Mouse (Mus musculus) embryo, embryonic 10.5 days (tissue): Measurements from ENCODE around the gene Map2k1.

Experiments
- DNase-seq: peaks from one replicate; pipeline ENCODE4 v3.0.0-alpha.2; 2015; ENCODE audit warnings: low spot score

The Map2k1 gene

DNA sequence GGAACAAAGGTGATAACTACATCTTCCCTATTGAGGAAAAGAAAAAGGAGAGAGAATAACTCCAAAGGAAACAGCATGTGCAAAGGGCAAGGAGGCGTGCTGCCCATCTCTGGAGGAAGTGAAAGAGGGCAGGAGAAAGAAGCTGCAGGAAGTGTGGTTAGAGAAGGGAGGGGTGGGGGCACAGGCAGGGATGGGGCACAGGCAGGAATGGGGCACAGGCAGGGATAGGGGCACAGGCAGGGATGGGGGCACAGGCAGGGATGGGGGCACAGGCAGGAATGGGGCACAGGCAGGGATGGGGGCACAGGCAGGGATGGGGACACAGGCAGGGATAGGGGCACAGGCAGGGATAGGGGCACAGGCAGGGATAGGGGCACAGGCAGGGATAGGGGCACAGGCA is 4.1 kb downstream of the Map2k1 start:
- DNase-seq: no peak

DNA sequence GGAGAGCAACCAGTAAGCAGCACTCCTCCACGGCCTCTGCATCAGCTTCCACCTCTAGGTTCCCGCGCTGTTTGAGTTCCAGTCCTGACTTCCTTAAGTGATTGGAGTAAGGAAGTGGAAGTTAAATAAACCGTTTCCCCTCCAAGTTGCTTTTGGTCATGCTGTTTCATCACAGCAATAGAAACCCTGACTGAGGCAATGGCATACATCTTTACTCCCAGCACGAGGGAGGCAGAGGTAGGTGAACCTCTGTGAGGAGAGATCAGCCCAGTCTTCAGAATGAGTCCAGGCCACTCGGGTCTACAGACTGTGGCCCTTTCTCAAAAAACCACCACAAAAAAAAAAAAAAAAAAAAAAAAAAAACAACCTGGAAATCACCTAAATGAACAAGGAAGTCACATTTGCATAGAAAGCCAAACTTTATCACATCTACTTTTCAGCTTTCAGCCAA is 11.0 kb downstream of the Map2k1 start:
- no peak for DNase-seq

DNA sequence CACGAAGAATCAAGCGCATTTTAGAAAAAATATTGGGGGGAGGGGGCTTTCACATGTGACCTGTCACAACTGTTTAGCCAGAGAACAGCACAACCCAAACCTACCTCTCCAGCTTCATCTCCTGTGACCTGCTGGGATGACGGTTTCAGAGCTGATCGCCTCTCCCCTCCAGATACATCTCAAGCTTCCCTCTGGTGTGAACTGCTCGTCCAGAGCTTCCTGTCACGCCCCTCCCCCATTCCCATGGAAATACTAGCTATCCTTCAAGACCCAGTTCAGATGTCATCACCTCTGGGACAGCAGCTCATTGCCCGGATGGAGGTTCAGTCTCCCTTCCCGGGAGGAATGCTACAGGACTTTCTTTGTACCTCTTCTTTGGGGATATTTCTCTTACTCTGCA is 12.8 kb downstream of the Map2k1 start:
- peak; percentile 78 for DNase-seq

DNA sequence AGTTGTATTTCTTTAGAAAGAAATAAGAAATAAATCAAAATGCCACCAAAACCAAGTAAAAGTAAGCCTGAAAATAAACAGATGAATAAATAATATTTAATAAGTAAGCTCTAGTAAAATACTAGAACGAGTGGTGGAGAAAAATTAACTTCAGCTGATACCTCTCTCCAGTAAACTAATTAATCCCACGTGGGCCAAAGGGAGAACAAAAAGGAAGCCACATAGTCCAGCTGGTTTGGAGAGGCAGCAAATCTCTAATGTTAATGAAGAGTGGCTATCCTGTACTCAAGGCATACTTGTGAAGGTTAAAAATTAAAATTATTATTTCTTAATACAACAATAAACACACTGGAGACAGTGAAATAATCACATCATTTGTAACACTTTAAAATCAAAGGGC is 13.3 kb downstream of the Map2k1 start:
- DNase-seq: no peak

DNA sequence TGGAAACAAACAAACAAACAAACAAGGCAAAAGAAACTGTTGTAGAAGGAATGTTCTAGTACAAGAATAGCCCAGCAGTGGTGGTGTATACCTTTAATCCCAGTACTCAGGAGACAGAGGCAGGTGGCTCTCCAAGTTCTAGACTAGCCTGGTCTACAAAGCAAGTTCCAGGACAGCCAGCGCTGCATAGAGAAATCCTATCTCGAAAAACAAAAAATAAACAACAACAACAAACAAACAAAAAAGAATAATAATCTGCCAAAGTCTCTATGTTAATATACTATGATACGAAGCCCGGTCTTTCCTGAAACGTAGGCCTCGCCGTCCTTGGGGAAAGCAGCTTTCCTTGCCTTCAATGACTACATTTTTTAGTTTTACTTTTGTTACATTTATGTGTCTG is 17.4 kb downstream of the Map2k1 start:
- no peak for DNase-seq

DNA sequence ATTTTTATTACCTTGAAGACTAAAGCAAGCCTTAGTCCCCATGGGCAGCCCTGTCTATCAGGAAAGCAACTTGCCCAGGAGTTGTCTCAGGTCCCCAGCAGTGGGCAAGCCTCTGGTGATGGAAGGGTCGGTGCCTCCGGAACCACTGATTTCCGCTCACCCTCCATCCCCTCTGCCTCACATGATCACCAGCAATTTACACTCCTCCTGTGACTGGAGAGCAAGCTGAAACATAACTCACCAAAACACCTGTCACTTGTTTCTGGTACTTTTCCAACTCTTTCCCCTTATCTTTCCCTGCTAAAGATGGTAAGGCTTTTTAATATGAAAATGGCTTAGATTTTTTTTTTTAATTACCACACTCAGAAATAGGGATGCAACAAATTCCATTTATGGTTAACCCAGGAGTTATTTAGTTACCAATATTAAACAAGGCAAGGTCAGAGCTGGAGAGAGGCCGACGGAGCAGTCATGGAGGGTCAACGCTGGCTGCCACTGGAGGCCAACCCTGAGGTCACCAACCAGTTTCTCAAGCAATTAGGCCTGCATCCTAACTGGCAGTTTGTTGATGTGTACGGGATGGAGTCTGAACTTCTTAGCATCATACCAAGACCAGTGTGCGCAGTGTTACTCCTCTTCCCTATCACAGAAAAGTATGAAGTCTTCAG is 18.5 kb downstream of the Map2k1 start, which contains the start of gene Uchl4:
Gene Uchl4 (plus strand): TSS at position 434 of the 668 bp plus-strand sequence.
- no peak for DNase-seq

DNA sequence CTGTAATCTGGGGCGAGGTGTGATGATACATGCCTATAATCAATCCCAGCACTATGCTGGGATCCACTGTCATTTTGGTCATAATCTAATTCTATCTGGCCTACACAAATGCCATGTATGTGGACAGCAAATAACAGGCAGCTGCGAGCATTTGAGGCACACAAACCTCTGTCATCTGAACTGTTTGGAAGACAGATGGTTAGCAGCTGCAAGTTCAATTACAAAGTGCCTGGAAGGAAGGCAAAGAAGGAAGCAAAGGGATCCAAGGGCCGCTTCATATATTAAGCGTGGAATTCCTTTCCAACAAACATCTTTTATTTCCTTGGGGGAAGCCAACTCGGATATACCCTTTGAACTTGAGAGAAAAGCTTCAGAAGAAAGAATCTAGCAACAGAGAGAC is 19.8 kb downstream of the Map2k1 start:
- peak; percentile 75 for DNase-seq

DNA sequence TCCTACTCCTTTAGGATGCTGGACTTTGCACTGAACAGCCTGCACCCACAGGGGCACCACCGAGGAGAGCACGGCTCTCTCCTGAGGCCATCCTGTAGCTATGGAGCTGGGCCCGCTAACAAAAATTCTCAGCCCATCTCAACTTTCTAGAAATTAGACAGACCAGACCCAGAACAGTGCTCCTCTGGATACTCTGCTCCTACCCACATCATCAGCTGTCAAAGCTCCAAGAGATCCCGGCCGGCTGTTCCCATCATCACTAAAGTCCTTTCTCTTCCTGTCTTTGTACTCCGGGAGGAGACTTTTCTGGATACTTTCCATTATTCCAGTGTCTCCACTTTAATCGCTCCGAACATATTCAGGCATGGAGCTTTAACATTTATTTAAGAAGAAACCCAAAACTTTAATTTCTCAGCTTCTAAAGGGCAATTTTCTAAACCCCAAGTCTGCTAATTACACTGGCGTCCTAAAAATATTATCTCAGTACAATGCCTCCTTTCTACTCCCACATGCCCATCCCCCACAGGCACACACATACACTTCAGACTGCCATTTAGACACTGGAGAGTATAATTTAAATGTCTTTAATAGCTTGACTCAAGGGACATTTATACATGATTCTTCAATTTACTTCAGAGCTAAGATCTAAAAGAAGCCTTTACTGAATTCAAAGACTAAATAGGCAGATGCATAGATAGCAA is 21.0 kb downstream of the Map2k1 start:
- DNase-seq: peak; percentile 48

DNA sequence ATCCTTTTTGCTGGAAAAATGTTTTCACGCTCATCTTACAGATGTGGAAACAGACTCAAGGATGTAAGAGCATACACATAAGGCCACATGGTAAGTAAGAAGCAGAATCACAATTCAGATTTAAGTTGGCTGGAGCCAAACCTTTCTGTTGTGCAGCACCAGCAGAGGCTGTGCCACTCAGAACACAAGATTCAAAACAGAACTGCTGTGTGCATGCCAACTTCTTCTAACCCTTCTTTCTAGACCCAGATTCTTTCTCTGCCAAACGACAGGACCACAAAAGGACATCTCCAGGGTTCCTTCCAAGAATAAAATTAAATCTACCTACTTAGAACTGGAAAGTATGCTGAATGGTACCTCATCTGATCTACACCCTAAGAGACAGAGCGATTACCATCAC is 21.8 kb downstream of the Map2k1 start:
- DNase-seq: no peak

DNA sequence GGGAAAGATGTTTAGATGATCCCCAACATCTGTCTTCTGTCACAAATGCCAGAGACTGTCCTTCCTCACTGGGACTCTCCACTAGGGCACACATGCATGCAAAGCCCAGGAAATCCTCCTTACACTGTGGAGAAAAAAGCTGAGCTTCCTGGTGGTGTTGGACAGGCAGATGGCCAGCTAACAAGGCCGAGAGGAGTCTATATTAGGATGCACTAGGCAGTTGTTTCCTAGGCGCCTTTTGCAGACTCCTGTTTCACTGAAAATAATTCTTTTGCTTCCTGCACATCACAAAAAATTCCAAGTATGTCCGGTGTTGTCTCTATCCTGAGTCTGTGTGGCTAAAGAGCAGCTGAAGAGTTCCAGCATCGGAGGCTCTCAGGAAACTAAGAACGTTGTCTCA is 22.3 kb downstream of the Map2k1 start:
- DNase-seq: no peak

DNA sequence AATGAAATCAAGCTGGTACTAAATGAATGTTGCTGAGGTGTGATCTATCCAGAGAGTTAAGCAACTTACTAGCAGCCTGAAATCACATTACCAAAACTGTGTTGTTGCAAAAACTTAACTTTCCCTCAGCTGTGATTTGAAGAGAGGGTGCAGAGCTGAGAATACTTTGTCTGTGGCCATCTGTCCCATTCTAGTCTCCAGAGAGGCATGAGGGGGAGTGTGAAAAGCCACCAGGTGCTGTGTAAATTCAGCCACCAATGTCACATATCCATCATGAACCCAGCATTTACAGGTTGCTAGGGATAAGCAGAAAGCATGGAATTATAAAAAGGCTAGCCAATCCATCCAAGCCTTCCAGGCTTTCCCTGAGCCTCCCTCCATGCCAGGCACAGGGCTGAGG is 24.5 kb downstream of the Map2k1 start:
- no peak for DNase-seq

DNA sequence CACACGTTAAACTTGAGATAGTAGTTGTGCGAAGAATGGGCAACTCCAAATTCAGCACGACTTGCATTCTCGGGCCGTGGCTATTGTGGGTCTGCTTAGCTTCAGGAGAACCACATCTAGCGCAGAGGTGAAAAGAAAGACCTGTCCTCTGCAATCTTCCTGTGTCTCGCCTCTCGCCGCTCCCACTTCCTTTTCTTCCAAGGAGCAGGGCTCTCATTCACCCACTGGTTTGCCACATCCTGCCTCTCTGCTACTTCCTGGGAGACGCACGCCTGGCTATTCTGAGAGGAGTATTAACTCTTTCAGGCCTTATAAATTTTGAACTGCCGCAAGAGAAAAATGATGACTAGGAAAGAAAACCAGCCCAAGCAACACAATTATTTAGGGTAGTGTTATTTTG is 25.7 kb downstream of the Map2k1 start:
- DNase-seq: no peak

DNA sequence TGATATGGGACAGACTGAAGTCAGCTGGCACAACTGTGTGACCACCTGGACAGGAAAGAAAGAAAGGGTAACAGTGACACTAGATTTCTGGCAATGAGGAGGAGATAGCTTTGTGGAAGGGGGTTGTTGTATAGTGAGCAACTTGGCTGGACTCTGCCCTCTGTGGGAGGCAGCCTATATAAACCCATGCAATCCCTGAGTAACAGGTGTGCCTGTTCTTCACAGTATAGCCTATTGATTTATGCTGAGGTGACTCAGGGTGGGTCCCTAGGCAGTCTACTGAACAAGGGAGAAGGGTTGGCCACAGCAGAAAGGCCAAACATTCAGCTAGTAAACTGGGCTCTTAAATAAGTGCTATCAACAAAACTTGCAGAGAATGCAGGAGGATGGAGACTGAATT is 27.6 kb downstream of the Map2k1 start:
- no peak for DNase-seq

DNA sequence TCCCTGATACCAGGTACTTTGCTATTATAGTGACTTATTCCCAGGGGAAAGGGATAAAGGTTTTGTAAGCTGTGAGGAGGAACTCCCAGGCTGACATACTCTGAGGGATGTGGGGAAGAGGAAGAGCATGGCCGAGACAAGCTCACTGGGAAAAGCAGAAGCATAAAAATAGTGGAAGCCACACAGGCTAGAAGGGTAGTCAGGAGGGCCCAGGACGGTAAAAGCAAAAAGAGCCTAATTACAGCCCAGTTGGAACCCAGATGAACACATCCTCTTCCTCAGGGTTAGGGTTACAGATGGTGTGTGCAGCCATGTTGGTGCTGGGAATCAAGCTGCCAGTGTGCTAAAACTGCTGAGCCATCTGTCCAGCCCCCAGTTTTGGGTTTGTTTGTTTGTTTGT is 31.3 kb downstream of the Map2k1 start:
- DNase-seq: no peak

DNA sequence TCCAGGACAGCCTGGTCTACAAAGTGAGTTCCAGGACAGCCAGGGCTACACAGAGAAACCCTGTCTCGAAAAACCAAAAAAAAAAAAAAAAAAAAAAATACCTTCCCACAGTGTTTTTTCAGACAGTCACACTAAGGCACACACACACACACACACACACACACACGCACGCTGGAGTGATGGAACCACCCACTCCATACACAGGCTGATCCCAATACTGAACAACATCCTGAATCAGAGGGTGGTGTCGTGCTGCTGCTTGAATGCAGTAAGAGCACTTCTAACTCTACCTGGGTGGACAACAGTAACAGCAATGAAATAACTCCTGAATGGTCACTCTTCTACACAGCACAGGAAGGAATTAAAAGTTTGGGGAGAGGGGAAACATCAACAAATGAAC is 32.0 kb downstream of the Map2k1 start:
- DNase-seq: no peak

DNA sequence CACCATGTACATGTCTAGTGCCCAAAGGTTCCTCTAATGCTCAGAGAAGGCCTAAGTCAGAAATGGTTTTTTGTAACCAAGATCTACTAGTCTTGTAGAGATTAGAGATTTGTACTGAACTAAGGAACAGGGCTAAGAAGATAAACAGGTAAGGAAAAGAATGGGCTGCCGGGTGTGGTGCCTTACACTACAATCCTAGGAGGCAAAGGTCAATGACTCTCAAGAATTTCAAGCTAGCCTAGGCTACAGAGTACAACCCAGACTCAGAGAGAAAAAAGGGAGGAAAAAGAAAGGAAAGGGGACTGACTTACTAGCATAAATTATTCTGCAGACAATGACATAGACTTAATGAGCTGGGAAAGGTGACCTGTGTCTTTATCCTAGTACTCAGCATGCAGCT is 32.8 kb downstream of the Map2k1 start:
- DNase-seq: no peak

DNA sequence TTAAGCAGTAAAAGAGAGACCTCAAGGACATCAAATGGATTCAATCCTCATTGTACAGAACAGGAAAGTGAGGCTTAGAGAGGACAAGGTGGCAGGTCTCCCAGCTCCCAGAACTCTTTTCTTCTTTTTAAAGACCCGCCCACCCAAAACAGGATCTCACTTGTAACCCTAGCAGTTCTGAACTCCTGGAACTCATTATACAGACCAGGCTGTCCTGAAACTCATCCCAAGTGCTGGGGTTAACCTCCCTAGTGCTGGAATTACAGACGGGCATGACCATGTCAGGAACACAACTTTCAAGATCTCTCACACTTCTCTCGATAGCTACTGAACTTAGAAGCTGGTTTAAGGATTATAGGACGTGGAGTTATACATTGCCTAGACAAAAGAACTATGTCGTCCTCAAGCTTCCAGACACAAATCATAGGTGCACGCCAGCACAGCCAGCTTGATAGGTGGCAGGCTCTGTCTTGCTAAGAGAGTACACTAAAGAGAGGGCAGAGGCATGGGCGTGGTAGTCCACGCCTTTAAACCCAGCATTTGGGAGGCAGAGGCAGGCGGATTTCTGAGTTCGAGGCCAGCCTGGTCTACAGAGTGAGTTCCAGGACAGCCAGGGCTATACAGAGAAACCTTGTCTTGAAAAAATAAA is 33.5 kb downstream of the Map2k1 start:
- no peak for DNase-seq

DNA sequence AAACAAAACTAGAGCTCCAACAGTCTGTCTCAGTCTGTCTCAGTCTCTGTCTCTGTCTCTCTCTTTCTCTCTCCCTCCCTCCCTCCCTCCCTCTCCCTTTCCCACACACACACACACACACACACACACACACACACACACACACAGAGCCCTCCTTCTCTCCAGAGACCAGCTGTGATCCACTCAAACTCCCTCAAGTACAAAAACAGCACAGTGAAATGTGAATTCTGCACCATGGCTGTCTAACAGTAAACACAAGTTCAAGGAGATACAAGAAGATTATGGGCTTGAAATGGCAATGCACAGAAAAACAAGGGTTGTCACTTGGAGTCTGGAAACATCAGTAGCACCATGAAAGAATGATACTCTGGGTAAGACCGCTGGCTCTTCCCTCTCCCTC is 34.1 kb downstream of the Map2k1 start:
- DNase-seq: no peak

DNA sequence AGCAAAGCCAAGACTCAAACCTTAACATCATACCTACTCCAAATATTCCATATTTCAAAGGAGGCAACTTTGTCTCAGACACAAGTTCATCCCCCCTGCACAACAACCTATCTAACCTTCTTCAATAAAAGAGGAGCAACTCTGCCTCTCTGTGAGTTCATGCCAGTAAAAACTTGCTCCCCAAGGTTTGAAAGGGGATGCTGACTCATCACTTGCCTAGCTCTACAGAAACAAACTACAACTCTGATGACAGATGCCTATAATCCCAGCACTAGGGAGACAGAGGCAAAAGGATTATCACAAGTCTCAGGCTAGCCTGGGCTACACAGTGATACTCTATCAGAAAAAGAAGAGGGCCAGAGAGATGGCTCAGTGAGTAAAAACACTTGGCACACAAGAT is 35.5 kb downstream of the Map2k1 start:
- no peak for DNase-seq

DNA sequence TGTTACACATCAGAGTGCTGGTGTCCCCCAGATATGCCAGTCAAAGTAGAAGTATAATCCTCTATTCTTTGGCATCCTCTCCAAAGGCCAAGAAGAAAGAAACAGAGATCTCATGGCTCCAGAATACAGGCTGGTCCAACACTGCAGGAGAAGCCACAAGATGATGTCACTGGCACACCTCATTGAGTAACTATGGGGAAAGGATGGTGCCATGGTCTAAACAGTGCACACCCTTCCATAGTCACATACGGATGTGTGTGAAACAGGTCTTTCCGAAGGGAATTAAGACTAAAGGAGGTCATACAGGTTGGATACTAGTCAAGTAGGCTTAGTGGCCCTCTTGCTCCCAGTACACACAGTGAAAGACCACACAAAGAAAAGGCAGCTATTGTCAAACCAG is 36.8 kb downstream of the Map2k1 start:
- no peak for DNase-seq

DNA sequence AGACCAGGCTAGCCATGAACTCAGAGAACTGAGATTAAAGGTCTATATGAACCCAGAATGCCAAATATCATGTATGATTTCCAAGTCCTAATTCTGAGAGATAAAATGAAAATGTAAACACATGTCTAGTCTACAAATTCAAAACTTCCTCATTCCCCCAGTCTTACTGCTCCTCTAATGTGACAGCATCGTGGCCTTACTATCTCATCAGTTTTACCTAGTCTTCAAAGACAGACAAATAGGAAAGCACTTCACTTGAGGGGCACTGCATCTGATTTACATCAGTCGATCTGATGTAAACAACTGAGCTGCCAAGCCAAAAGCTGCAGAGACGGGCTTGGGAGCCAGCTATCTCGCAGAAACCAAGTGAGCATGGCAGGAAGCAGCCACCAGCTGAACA is 37.3 kb downstream of the Map2k1 start:
- no peak for DNase-seq

DNA sequence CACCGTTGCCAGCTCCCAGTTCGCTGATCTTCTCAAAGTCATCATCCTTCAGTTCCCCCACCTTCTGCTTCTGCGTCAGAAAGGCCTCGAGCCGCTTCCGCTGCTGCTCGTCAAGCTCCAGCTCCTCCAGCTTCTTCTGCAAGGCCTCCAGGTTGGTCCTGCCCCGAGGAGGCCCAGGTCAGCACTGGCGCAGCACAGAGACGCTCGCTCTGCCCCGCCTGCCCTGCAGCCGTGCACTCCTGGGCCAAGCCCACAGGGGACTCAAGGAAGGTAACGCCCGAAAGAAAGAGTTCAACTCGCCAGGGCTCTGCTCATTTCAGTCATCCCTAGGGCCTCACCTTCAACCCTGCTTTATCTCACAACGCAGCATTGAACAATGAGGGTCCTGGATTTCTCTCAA is 39.0 kb downstream of the Map2k1 start:
- DNase-seq: no peak

DNA sequence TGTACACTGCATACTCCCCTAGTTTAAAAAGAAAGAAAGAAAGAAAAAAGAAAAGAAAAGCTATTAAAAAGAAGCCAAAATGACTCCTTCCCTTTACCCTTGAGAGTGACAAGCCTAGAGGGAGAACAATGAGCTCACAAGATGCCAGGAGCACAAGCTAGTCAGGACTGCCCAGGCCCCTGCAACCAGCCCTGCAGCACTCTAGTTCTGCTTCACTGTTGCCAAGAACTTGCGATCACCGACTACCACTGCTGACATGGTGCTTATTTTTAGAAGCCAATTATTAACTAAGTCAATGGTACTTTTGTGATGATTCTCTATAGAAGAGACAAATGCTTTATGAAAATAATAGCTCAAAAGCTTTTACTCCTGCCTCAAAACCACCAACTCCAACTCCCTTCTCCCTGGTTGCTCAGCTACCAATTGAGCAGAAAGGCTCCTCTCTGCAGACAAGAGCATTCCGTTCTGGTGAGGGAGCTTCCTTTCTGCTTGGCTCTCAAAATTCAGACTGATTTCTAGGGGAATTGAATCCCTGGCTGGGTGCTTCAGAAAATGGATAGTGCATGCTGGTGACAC is 45.8 kb downstream of the Map2k1 start:
- DNase-seq: no peak
